Mouse (Mus musculus) forebrain, embryonic 12.5 days (tissue): ENCODE measurements around the gene Mgll. TPM values are rescaled to one million over a fixed set of nuclear protein-coding genes. Genes with fewer than 3 reads are reported as not detected.

Experiments used
- ATAC-seq: fragments of 200-750 bp; cut with Nextera tagmentation; 2 replicates; pipeline ENCODE4 v1.8.0; 2017; ENCODE audit warnings: moderate TSS enrichment; ENCODE audit not compliant: low FRiP score
- H3K27ac ChIP-seq: fragments of 300-500 bp; sonication (generic); 2 replicates; pipeline ENCODE4 v1.5.1; 2016; ENCODE audit warnings: mild to moderate bottlenecking
- H3K27me3 ChIP-seq: fragments of 300-500 bp; sonication (generic); 2 replicates; pipeline ENCODE4 v1.6.1; 2016; ENCODE audit warnings: mild to moderate bottlenecking
- H3K36me3 ChIP-seq: fragments of 300-500 bp; sonication (generic); replicated peaks from 2 replicates; pipeline ENCODE4 v1.6.1; 2016; ENCODE audit warnings: mild to moderate bottlenecking
- H3K4me1 ChIP-seq: fragments of 300-500 bp; sonication (generic); 2 replicates; pipeline ENCODE4 v1.6.1; 2016
- H3K4me2 ChIP-seq: fragments of 300-500 bp; sonication (generic); 2 replicates; pipeline ENCODE4 v1.6.1; 2016; ENCODE audit warnings: mild to moderate bottlenecking, moderate library complexity
- H3K4me3 ChIP-seq: fragments of 300-500 bp; sonication (generic); replicated peaks from 2 replicates; pipeline ENCODE4 v1.5.1; 2016; ENCODE audit warnings: mild to moderate bottlenecking
- H3K9ac ChIP-seq: fragments of 300-500 bp; sonication (generic); 2 replicates; pipeline ENCODE4 v1.6.1; 2016; ENCODE audit warnings: mild to moderate bottlenecking
- H3K9me3 ChIP-seq: fragments of 300-500 bp; sonication (generic); 2 replicates; pipeline ENCODE4 v1.6.1; 2016
- WGBS: fragments of 180-500 bp; shearing (Covaris S2); methylation state at CpG from one replicate; pipeline ENCODE4 v1.1.7; 2016; 5-methylcytosine and 5-hydroxymethylcytosine counted together
- polyA plus RNA-seq: library from polyadenylated mRNA; unstranded; fragments of >200 nt; fragmentation: Nextera tagmentation; extraction: Ambion mirVana; gene quantifications from 2 replicates; pipeline ENCODE4 v1.2.1, GENCODE M21; 2016

Gene Mgll
- polyA plus RNA-seq, 1 experiment from 2014 or later = 5.5 TPM

GRCm38 (mm10) chr6:88860914-88861313 lies 136.7 kb downstream of the Mgll start:
- no peak overlapping the region for H3K27ac ChIP-seq
- H3K4me2 ChIP-seq = no peak overlapping the region
- 23% methylated on average over 2 of the region's 2 CpGs for WGBS
- no peaks in the 10 kb centered on the region for H3K4me1 ChIP-seq
- H3K4me3 ChIP-seq = no peak overlapping the region
- no peak; the same call in 1 of the 2 replicates for ATAC-seq
- H3K36me3 ChIP-seq = peaks cover 74% of the 10 kb centered on the region
- H3K9ac ChIP-seq = no peak overlapping the region
- H3K9me3 ChIP-seq = no peaks in the 10 kb centered on the region
- no peaks in the 10 kb centered on the region for H3K27me3 ChIP-seq

DNA sequence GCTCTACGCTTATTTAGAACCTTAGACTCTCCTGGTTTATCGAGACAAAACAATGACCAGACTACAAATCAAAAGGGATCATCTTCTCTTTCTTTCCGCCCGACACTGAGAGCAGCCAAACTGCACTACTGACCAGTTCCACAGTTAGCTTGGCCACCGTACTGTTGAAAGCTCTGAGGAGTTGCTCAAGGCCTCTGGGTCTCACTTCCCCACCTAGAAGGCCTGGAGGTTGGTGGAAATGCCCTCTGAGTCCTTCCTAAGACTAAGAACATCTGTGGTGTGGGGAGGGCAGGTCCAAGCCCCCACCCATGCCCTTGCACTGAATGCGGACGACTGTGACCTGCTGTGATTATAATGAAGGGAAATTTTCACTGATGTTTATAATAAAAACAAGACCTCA lies 141.5 kb downstream of the Mgll start:
- no peak overlapping the region for H3K27ac ChIP-seq
- 85% methylated on average over 7 of the region's 7 CpGs for WGBS
- ATAC-seq = no peak
- H3K9me3 ChIP-seq = no peaks in the 10 kb centered on the region
- H3K27me3 ChIP-seq = no peaks in the 10 kb centered on the region
- H3K9ac ChIP-seq = no peak overlapping the region
- H3K4me2 ChIP-seq = no peak overlapping the region
- peaks cover 42% of the 10 kb centered on the region for H3K36me3 ChIP-seq
- no peak overlapping the region for H3K4me3 ChIP-seq
- peaks cover 14% of the 10 kb centered on the region for H3K4me1 ChIP-seq

DNA sequence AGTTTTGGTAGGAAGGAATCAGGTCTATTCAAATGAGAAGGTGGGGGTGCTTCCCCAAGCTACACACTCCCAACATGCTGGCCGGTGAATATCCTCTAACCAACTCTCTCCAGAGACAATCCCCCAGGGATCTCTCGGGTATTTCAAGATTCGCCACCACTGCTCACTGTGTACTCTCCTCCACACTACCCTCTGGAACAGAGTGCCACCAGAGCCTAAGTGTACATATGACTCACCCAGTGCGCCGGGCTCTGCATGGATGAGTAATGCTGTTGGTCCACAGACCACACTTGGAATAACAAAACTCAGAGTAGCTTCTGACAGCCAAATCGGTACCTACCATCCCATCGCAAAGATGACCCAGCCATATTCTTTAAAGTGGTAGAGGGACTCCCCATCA lies 145.2 kb downstream of the Mgll start:
- Histone ChIP-seq H3K4me1 (peaks cover 47% of the 10 kb centered on the region), H3K4me3 (no peak overlapping the region), H3K9ac (no peak overlapping the region), H3K4me2 (no peak overlapping the region), H3K27me3 (no peaks in the 10 kb centered on the region), H3K27ac (no peak overlapping the region), H3K9me3 (no peaks in the 10 kb centered on the region), H3K36me3 (peaks cover 9% of the 10 kb centered on the region)
- no peak for ATAC-seq
- WGBS = 93% methylated on average over 7 of the region's 7 CpGs

DNA sequence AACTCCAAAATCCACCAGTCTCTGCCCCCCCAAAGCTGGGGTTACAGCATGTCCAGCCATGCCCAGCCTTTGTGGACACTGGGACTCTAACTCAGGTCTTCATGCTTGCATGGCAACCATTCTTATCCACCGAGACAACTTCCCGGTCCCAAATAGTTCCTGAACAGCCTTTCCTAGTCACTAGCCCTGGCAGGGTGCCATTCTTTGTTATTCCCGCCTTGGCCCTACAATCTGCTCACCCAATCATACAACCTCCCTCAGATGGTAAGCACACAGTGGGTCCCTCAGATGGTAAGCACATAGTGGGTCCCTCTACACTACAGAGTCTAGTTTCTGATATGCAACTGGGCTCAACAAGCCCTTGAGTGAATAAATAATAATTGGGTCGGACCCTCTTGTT lies 146.4 kb downstream of the Mgll start:
- H3K9me3 ChIP-seq = 0 out of 2 replicates have a peak, but pooled peaks cover 3% of the 10 kb centered on the region
- H3K4me2 ChIP-seq = no peak overlapping the region; the same call in 1 of the 2 replicates
- peaks cover 6% of the 10 kb centered on the region for H3K27me3 ChIP-seq
- no peak overlapping the region for H3K9ac ChIP-seq
- no peak for ATAC-seq
- H3K27ac ChIP-seq = peak overlapping the region; percentile 88
- H3K4me1 ChIP-seq = peaks cover 49% of the 10 kb centered on the region
- no peak overlapping the region for H3K4me3 ChIP-seq
- WGBS = 51% methylated on average over 4 of the region's 4 CpGs
- 0 out of 2 replicates have a peak, but pooled peaks cover 3% of the 10 kb centered on the region for H3K36me3 ChIP-seq

DNA sequence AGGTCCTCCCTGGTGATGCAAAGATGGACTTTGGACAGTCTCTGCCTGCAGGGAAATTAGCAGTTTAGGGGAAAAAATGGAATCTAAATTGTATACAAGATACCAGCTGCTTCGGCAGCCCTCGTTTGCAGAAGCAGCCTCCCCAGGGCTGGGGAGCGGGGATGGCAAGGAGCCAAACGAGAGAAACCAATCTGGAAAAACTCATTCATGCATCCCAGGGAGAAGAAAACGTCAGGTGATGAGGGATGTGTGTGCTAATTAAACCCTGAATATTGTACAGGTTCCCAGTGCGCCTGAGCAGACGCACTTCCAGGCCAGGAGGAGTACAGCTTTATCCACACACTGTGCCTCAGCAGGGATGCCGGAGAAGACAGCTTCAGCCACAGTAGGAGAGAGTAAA lies 147.3 kb downstream of the Mgll start:
- 0 out of 2 replicates have a peak, but pooled peaks cover 4% of the 10 kb centered on the region for H3K9me3 ChIP-seq
- H3K27me3 ChIP-seq = peaks cover 11% of the 10 kb centered on the region
- peak overlapping the region; percentile 92 for H3K4me2 ChIP-seq
- WGBS = 26% methylated on average over 8 of the region's 8 CpGs
- peak; percentile 15; the same call in 1 of the 2 replicates for ATAC-seq
- H3K4me3 ChIP-seq = no peak overlapping the region
- 0 out of 2 replicates have a peak, but pooled peaks cover 3% of the 10 kb centered on the region for H3K36me3 ChIP-seq
- H3K9ac ChIP-seq = no peak overlapping the region
- H3K27ac ChIP-seq = peak overlapping the region; percentile 88
- H3K4me1 ChIP-seq = peaks cover 49% of the 10 kb centered on the region

- Histone ChIP-seq H3K27ac (peak overlapping the region; percentile 88), H3K36me3 (0 out of 2 replicates have a peak, but pooled peaks cover 3% of the 10 kb centered on the region), H3K4me1 (peaks cover 49% of the 10 kb centered on the region), H3K9me3 (0 out of 2 replicates have a peak, but pooled peaks cover 4% of the 10 kb centered on the region), H3K4me2 (peak overlapping the region; percentile 92), H3K4me3 (peak overlapping the region; percentile 92), H3K27me3 (peaks cover 11% of the 10 kb centered on the region), H3K9ac (peak overlapping the region; percentile 96)
- 21% methylated on average over 7 of the region's 7 CpGs for WGBS
- ATAC-seq = peak; percentile 52
Observed at GRCm38 (mm10) chr6:88872811-88873210, 148.6 kb downstream of the Mgll start.

DNA sequence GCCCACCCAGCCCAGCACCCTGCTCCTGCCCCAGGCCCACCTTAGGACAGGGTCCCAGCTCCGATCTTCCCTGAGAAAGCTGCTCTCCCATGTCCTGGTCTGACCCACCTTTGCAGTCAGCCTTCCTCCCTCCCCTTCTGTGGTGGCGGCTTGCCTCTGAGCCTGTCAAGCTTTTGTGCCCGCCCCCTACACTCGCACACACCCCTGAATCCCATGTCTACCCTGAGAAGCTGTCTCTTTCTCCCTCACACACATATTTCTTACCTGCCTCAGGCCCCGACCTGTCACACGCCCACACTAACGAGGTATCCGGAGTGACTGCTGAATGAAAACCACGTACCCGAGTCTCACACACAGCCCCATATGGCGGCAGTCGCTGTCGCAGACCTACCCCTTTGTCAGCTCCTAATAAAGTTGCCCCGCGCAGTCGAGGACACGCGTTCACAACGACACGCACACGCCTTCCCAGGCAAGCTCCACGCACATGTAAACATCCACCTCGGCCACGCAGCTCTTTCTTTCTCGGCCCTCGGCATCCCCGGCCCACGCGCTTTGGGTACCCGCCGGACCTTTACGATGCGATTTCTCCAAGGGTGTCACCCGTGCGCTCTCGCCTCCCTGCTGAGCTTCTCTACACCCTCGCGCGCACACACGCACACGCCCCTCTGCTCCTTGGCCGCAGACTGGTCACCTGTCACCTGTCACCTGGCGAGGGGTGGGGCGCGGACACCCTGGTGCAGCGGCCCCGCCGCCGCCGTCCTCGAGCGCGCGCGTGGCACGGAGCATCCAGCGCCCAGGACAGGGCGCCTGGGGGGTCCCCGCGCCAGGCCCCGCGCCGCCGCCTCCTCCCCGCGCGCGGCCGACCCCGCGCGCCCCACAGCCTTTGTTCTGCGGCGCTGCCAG lies 150.0 kb downstream of the Mgll start:
- 0 out of 2 replicates have a peak, but pooled peaks cover 4% of the 10 kb centered on the region for H3K9me3 ChIP-seq
- peak; percentile 67 for ATAC-seq
- H3K27me3 ChIP-seq = peaks cover 11% of the 10 kb centered on the region
- H3K27ac ChIP-seq = peak overlapping the region; percentile 88
- H3K9ac ChIP-seq = peak overlapping the region; percentile 96
- H3K4me2 ChIP-seq = peak overlapping the region; percentile 92
- WGBS = 2% methylated on average over 57 of the region's 74 CpGs
- peaks cover 49% of the 10 kb centered on the region for H3K4me1 ChIP-seq
- peak overlapping the region; percentile 92 for H3K4me3 ChIP-seq
- no peaks in the 10 kb centered on the region for H3K36me3 ChIP-seq

DNA sequence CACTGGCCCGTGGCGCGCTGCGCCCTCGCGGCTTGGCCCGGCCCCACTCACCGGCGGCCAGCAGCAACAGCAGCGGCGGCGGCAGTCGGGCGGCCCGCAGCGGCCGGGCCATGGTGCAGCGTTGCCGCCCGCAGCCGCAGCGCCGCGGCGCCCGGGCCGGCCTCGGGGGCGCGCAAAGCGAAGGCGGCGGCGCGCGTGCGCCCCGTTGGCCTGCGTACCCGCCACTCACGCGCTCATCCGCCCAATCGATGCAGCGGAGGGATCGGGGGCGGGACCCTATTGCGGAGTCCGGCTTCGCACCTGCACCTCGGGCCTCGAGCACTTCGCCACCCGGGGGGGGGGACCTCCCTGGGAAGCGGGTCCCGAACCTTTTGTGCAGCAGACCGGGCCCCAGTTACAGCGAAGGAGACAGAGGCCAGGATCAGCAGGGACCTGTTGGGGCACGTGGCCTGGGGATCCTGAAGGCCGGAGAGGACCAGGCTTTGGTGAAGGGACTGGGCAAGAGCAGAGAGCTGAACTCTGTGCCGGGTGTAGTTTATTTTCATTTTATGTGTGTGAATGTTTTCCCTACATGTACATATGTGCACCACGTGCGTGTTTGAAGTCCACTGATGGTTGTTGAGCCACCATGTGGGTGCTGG lies 150.8 kb downstream of the Mgll start, which contains the start of gene Podxl2:
TSS of gene Podxl2 (minus strand) at position 177 of the 641 bp plus-strand sequence.
- Histone ChIP-seq H3K4me3 (peak within 1 kb of the TSS; percentile 92), H3K9me3 (0 out of 2 replicates have a peak, but pooled peaks cover 4% of the 10 kb centered on the region), H3K4me2 (peak within 1 kb of the TSS; percentile 92), H3K4me1 (peaks cover 43% of the 10 kb centered on the region), H3K9ac (peak within 1 kb of the TSS; percentile 96), H3K36me3 (no peaks in the 10 kb centered on the region), H3K27ac (peak within 1 kb of the TSS; percentile 88), H3K27me3 (peaks cover 11% of the 10 kb centered on the region)
- ATAC-seq = peak; percentile 79
- 4% methylated on average over 54 of the region's 63 CpGs for WGBS

Other genes starting within 250 kb of the Mgll start
- 185 and 192 TPM in 2 replicates for gene Sec61a1, start 205.5 kb upstream of the Mgll start, polyA plus RNA-seq
- 0.15 and 0.21 TPM in 2 replicates for gene Kbtbd12, start 86.5 kb upstream of the Mgll start, polyA plus RNA-seq
- gene Abtb1, start 117.6 kb downstream of the Mgll start, polyA plus RNA-seq = 23.0 and 23.5 TPM in 2 replicates
- gene Podxl2, start 150.6 kb downstream of the Mgll start, polyA plus RNA-seq = 248 and 258 TPM in 2 replicates
- gene Mcm2, start 174.4 kb downstream of the Mgll start, polyA plus RNA-seq = 200 and 211 TPM in 2 replicates
- gene Tpra1, start 177.8 kb downstream of the Mgll start, polyA plus RNA-seq = 49.9 and 60.6 TPM in 2 replicates